Mouse (Mus musculus): ENCODE measurements at regions not wholly inside any gene's neighbourhood (a gene's known extent, or its start where the extent isn't known, plus 50 kb on each side); places are given as distances from the start of the nearest gene placed in this dataset.

DNA sequence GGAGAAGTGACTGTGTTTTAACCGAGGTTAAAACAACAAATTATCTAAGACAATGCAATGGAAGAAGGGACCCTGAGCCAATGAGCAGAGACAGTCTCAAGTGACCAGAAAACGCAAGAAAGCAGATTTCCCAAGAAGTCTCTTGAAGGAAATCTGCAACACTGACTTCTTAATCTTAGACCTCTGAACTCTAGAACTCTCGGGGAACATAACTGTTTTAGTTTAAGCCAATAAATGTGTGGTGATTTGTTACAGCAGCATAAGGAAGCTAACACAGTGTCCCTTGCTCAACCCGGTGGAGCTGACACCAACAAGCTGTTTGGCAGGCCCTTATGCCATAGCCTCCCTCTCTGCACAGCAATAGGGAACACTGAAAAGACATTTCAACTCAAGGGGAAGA is 69.0 kb upstream of the Actbl2 start:
- no peak for ATAC-seq

GRCm38 (mm10) chr13:111186833-111187232 is 68.0 kb upstream of the Actbl2 start:
- no peak for ATAC-seq

- ATAC-seq = no peak
These were observed 60.9 kb upstream of the Actbl2 start for GRCm38 (mm10) chr13:111193919-111194318.

GRCm38 (mm10) chr13:111194337-111194736 is 60.5 kb upstream of the Actbl2 start:
- no peak for ATAC-seq

- no peak for ATAC-seq
These were observed 53.3 kb upstream of the Actbl2 start for GRCm38 (mm10) chr13:111201532-111201931.

DNA sequence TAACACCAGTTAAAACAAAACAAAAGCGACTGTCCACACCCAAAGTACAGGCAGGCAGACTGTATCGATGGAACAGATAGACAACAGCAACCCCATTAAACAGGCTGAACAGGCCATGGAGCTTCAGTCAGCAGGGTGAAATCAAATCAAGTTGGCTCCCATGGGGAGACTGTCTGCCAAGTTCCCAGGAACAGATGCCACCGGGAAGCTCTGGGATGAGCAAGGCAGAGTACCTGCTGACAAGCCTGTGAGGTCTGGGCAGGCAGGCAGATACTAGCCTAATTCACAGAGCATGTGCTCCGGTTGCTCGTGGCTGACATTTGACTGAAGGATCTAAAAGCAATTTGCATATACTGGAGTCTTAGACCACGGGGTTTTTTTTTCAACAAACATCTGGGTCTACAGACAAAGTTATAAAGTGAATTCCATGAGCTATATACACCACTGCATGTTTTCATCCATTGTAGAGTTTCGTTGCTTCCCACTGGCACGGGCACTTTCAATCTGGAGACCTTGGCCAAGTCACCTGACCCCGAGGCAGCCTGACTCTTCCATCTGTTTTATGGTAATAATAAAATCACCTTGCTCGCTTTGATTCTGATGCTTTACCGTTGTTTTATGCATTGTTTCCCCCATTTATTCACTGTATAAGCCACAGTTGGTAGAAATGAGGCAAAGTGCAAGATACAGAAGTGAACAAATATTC is 50.1 kb upstream of the Actbl2 start:
- ATAC-seq = no peak

Data from activated CD4-positive, CD25-positive, alpha-beta regulatory T cell, adult 4 months (primary cell).